Mouse (Mus musculus) stomach, embryonic 14.5 days (tissue): ENCODE data around the gene Tmem204. TPM values are rescaled to one million over a fixed set of nuclear protein-coding genes. Genes with fewer than 3 reads are reported as not detected.

Experiments used
- ATAC-seq: fragments of 200-750 bp; cut with Nextera tagmentation; 2 replicates; pipeline ENCODE4 v1.8.0; 2017; ENCODE audit warnings: low read depth, moderate TSS enrichment; ENCODE audit not compliant: insufficient number of reproducible peaks, insufficient read depth, low FRiP score
- H3K27ac ChIP-seq: fragments of 300-500 bp; sonication (generic); 2 replicates; pipeline ENCODE4 v1.5.1; 2014; ENCODE audit warnings: mild to moderate bottlenecking, low read length, moderate library complexity, mixed read lengths
- H3K27me3 ChIP-seq: fragments of 300-500 bp; sonication (generic); 2 replicates; pipeline ENCODE4 v1.6.1; 2014; ENCODE audit warnings: low read length, control low read depth, mixed read lengths; ENCODE audit not compliant: control insufficient read depth, insufficient read depth
- H3K36me3 ChIP-seq: fragments of 300-500 bp; sonication (generic); 2 replicates; pipeline ENCODE4 v1.6.1; 2014; ENCODE audit warnings: mild to moderate bottlenecking, control low read depth, low read length, moderate library complexity, mixed read lengths; ENCODE audit not compliant: control insufficient read depth, insufficient read depth
- H3K4me1 ChIP-seq: fragments of 300-500 bp; sonication (generic); 2 replicates; pipeline ENCODE4 v1.6.1; 2014; ENCODE audit warnings: low read length, control low read depth, mixed read lengths; ENCODE audit not compliant: control insufficient read depth, insufficient read depth
- H3K4me2 ChIP-seq: fragments of 300-500 bp; sonication (generic); replicated peaks from 2 replicates; pipeline ENCODE4 v1.6.1; 2014; ENCODE audit warnings: low read depth, low read length, control low read depth
- H3K4me3 ChIP-seq: fragments of 300-500 bp; sonication (generic); 2 replicates; pipeline ENCODE4 v1.5.1; 2014; ENCODE audit warnings: low read depth, low read length, control low read depth
- H3K9ac ChIP-seq: fragments of 300-500 bp; sonication (generic); replicated peaks from 2 replicates; pipeline ENCODE4 v1.6.1; 2014; ENCODE audit warnings: low read depth, mild to moderate bottlenecking, control low read depth, low read length, moderate library complexity, mixed read lengths
- H3K9me3 ChIP-seq: fragments of 300-500 bp; sonication (generic); 2 replicates; pipeline ENCODE4 v1.6.1; 2016; ENCODE audit warnings: low read depth, low read length, control low read depth; ENCODE audit not compliant: control insufficient read depth
- WGBS: fragments of 180-500 bp; shearing (Covaris S2); extraction: QIAGEN DNeasy Blood & Tissue Kit; methylation state at CpG from one replicate; pipeline ENCODE4 v1.1.7; 2014; 5-methylcytosine and 5-hydroxymethylcytosine counted together
- polyA plus RNA-seq: library from polyadenylated mRNA; unstranded; fragments of >200 nt; fragmentation: Nextera tagmentation; extraction: Ambion mirVana; gene quantifications from 2 replicates; pipeline ENCODE4 v1.2.1, GENCODE M21; 2014

The Tmem204 gene
- polyA plus RNA-seq, 1 experiment from 2014 or later, result 21.6 TPM

DNA sequence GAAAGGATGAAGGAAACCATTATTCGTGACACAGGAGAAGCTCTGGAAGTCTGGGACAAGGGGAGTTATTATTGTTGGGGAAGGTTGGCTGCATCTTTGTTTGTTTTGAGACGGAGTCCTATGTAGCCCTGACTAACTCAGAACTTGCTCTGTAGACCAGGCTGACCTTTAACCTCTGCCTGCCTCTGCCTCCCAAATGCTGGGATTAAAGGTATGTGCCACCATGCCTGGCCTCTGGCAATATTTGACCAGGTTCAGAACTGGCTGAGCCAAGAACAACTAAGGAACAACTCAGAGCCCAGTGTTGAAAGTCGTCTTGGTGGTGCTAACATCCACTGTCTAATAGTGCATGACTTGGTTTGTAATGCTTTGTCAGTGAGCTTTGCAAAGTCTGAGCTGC is 18.2 kb downstream of the Tmem204 start:
- Histone ChIP-seq H3K4me2 (no peak overlapping the region), H3K9me3 (no peaks in the 10 kb centered on the region), H3K27me3 (no peaks in the 10 kb centered on the region), H3K4me3 (no peak overlapping the region), H3K9ac (no peak overlapping the region), H3K27ac (no peak overlapping the region), H3K36me3 (peaks cover 14% of the 10 kb centered on the region; the same call in 1 of the 2 replicates), H3K4me1 (no peaks in the 10 kb centered on the region)
- 85% methylated on average over 3 of the region's 3 CpGs for WGBS
- no peak for ATAC-seq

GRCm38 (mm10) chr17:25064351-25064750 is 19.0 kb downstream of the Tmem204 start:
- no peak overlapping the region for H3K4me2 ChIP-seq
- H3K27ac ChIP-seq, result no peak overlapping the region
- H3K27me3 ChIP-seq, result no peaks in the 10 kb centered on the region
- H3K4me3 ChIP-seq, result no peak overlapping the region
- no peak for ATAC-seq
- WGBS, result 75% methylated on average over 9 of the region's 9 CpGs
- H3K4me1 ChIP-seq, result no peaks in the 10 kb centered on the region
- H3K36me3 ChIP-seq, result peaks cover 12% of the 10 kb centered on the region
- H3K9me3 ChIP-seq, result no peaks in the 10 kb centered on the region
- no peak overlapping the region for H3K9ac ChIP-seq

GRCm38 (mm10) chr17:25063872-25064271 is 19.5 kb downstream of the Tmem204 start:
- 77% methylated on average over 12 of the region's 12 CpGs for WGBS
- no peak overlapping the region for H3K4me3 ChIP-seq
- H3K9me3 ChIP-seq, result no peaks in the 10 kb centered on the region
- ATAC-seq, result no peak
- peaks cover 11% of the 10 kb centered on the region for H3K36me3 ChIP-seq
- H3K4me2 ChIP-seq, result no peak overlapping the region
- H3K27ac ChIP-seq, result no peak overlapping the region
- H3K27me3 ChIP-seq, result no peaks in the 10 kb centered on the region
- no peak overlapping the region for H3K9ac ChIP-seq
- H3K4me1 ChIP-seq, result no peaks in the 10 kb centered on the region

DNA sequence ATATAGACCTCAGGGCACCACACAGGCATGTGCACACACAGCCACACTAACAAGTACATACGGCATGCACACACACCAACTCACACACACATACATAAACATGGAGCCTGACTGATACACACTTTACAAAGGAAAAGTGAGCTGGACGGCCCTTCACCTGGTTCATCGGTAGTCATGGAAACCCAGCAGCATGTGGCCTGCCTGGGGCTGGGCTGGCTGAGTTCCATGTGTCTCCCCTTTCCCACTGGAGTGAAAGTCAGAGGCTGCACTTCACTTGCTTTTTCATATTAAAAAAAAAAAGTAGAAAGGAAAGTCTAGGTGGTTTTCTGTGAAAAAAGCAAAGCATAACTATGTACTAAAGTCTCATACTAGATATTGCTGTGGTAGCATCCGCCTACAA is 20.1 kb downstream of the Tmem204 start:
- peaks cover 13% of the 10 kb centered on the region for H3K36me3 ChIP-seq
- no peak overlapping the region for H3K4me3 ChIP-seq
- ATAC-seq, result no peak
- H3K4me1 ChIP-seq, result no peaks in the 10 kb centered on the region
- WGBS, result 78% methylated on average over 4 of the region's 4 CpGs
- H3K9me3 ChIP-seq, result no peaks in the 10 kb centered on the region
- no peak overlapping the region for H3K9ac ChIP-seq
- H3K4me2 ChIP-seq, result no peak overlapping the region
- no peak overlapping the region for H3K27ac ChIP-seq
- no peaks in the 10 kb centered on the region for H3K27me3 ChIP-seq

GRCm38 (mm10) chr17:25057041-25057440 is 26.4 kb downstream of the Tmem204 start:
- no peak for ATAC-seq
- Histone ChIP-seq H3K9me3 (no peaks in the 10 kb centered on the region), H3K4me1 (no peaks in the 10 kb centered on the region), H3K27me3 (no peaks in the 10 kb centered on the region), H3K9ac (no peak overlapping the region), H3K27ac (no peak overlapping the region), H3K36me3 (peaks cover 20% of the 10 kb centered on the region), H3K4me3 (no peak overlapping the region), H3K4me2 (no peak overlapping the region)
- 86% methylated on average over 6 of the region's 6 CpGs for WGBS

GRCm38 (mm10) chr17:25053274-25053673 is 30.1 kb downstream of the Tmem204 start:
- Histone ChIP-seq H3K9ac (no peak overlapping the region), H3K4me3 (no peak overlapping the region), H3K4me1 (no peaks in the 10 kb centered on the region), H3K9me3 (no peaks in the 10 kb centered on the region), H3K36me3 (peaks cover 16% of the 10 kb centered on the region; the same call in 1 of the 2 replicates), H3K27ac (no peak overlapping the region), H3K27me3 (no peaks in the 10 kb centered on the region), H3K4me2 (no peak overlapping the region)
- 81% methylated on average over 9 of the region's 9 CpGs for WGBS
- no peak for ATAC-seq

- WGBS, result 90% methylated on average over 5 of the region's 6 CpGs
- no peaks in the 10 kb centered on the region for H3K9me3 ChIP-seq
- ATAC-seq, result no peak
- no peak overlapping the region for H3K27ac ChIP-seq
- no peak overlapping the region for H3K4me2 ChIP-seq
- H3K27me3 ChIP-seq, result no peaks in the 10 kb centered on the region
- peaks cover 5% of the 10 kb centered on the region for H3K36me3 ChIP-seq
- H3K4me3 ChIP-seq, result no peak overlapping the region
- H3K9ac ChIP-seq, result no peak overlapping the region
- no peaks in the 10 kb centered on the region for H3K4me1 ChIP-seq
Observed at GRCm38 (mm10) chr17:25047143-25047542, 36.2 kb downstream of the Tmem204 start.

DNA sequence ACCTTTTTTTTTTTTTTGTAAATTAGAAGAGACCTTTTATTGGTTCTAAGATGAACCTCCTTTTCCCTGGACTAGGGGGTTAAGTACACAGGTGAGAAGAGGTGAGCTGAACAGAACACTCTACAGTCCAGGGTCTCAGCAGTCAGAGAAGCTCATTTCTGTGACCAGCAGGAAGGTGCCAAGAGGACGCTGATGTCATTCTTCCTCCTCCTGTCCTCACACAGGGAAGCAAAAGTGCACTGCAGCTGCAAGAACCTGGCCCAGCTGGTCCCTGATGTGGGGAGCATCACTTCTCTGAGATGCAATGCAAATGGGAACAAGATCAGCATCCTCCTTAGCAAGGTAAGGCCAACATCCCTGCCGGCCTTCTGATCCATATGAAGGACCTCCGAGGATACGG is 38.1 kb downstream of the Tmem204 start:
- Histone ChIP-seq H3K9me3 (no peaks in the 10 kb centered on the region), H3K4me3 (no peak overlapping the region), H3K36me3 (peaks cover 8% of the 10 kb centered on the region), H3K4me1 (no peaks in the 10 kb centered on the region), H3K9ac (no peak overlapping the region), H3K27me3 (no peaks in the 10 kb centered on the region), H3K27ac (no peak overlapping the region), H3K4me2 (no peak overlapping the region)
- WGBS, result 85% methylated on average over 4 of the region's 4 CpGs
- no peak for ATAC-seq

DNA sequence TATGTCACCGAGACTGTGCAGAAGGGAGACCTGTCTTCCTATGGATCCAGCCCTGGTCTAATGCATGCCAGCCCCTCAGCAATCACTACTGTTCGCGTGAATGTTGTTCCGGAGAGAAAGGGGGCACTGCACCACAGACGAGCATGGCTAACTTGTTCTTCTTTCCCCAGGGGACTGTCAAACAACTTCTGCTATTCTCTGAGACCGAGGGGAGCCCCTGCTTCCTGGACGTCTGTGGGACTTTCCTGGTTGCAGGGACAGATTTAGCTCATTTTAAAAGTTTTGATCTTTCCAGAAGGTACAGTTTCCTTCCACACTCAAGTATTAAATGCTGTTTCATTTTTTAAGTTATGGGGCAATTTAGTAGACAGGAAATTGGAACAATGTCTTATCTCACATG is 38.5 kb downstream of the Tmem204 start:
- H3K27me3 ChIP-seq, result no peaks in the 10 kb centered on the region
- H3K4me3 ChIP-seq, result no peak overlapping the region
- H3K9ac ChIP-seq, result no peak overlapping the region
- no peaks in the 10 kb centered on the region for H3K4me1 ChIP-seq
- WGBS, result 71% methylated on average over 7 of the region's 7 CpGs
- ATAC-seq, result no peak
- peaks cover 8% of the 10 kb centered on the region for H3K36me3 ChIP-seq
- no peak overlapping the region for H3K27ac ChIP-seq
- H3K4me2 ChIP-seq, result no peak overlapping the region
- H3K9me3 ChIP-seq, result no peaks in the 10 kb centered on the region
